Mouse (Mus musculus) heart, adult 2 months (tissue): Measurements from ENCODE around the gene Zfp459.
"Not testable (repeated sequence)": the region's sequence is repeated elsewhere in the genome, so short reads cannot be mapped to it uniquely, and the experiment has no call there.

Source experiments
- CTCF ChIP-seq: fragments of 200-600 bp; IDR thresholded peaks from 2 replicates; pipeline ENCODE4 v1.8.1; 2022; ENCODE audit warnings: antibody characterized with exemption, mild to moderate bottlenecking, moderate library complexity
- EP300 ChIP-seq: fragments of 200-500 bp; IDR thresholded peaks from 2 replicates; pipeline ENCODE4 v1.6.1; 2011; ENCODE audit warnings: low read depth, low read length, control low read depth; ENCODE audit not compliant: insufficient read depth
- POLR2A ChIP-seq: fragments of 200-500 bp; IDR thresholded peaks from 2 replicates; pipeline ENCODE4 v1.6.1; 2011; ENCODE audit warnings: mild to moderate bottlenecking, low read depth, low read length, control low read depth; ENCODE audit not compliant: insufficient read depth

- not testable (repeated sequence) for TF ChIP-seq POLR2A, EP300
- TF ChIP-seq CTCF = peak; percentile 43
Observed at GRCm38 (mm10) chr13:67413634-67414033, 7.6 kb downstream of the Zfp459 start.
